ENCODE assay signal across 16 mouse cellular contexts in the genomic region with DNA sequence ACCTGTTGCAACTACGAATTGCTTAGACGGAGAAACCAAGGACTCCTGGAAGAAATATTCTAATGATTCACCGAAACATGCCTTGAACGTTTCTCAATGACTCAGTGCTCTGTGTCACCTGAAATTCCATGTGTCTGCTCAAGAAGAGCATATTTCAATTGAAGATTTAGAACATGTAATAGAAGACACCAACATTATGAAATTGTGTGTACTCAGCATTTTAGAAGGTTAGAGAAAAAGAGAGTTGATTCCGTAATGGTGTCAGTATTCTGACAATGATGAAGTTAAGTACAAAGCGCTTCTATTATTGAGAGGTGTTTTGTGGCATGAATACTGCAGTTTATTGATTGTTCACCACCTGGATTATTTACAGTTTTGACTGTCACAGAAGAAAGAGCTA.
"Had no signal": no experiment of that assay in that cellular context is flagged by ENCODE, and none has a peak within 500 bp of the region (broad histone marks: within the 10 kb centered on the region; RNA-seq: fewer than 3 reads in every experiment).

No protein-coding gene starts in this region.

- DNase-seq: retina, postnatal 1 day; right cerebral cortex, adult 18-20 months; right cerebral cortex, postnatal 14 days; right cerebral cortex, postnatal 25 days; right cerebral cortex, postnatal 4 days; spleen, adult 18-20 months; thymus, adult 18-20 months; thymus, adult 2 months; thymus, postnatal 14 days; thymus, postnatal 25 days; thymus, postnatal 36 days; thymus, postnatal 4 days had no signal

- H3K27ac ChIP-seq: neural tube, embryonic 13.5 days; neural tube, embryonic 15.5 days; stomach, embryonic 15.5 days; stomach, postnatal 0 days had no signal

- H3K9ac ChIP-seq: neural tube, embryonic 13.5 days; neural tube, embryonic 15.5 days; stomach, embryonic 15.5 days had no signal

- H3K9me3 ChIP-seq: neural tube, embryonic 13.5 days; neural tube, embryonic 15.5 days; stomach, embryonic 15.5 days had no signal

- H3K27me3 ChIP-seq: neural tube, embryonic 13.5 days; neural tube, embryonic 15.5 days; stomach, embryonic 15.5 days had no signal

- H3K4me3 ChIP-seq: neural tube, embryonic 13.5 days; neural tube, embryonic 15.5 days; stomach, embryonic 15.5 days had no signal

- H3K36me3 ChIP-seq: neural tube, embryonic 13.5 days; neural tube, embryonic 15.5 days; stomach, embryonic 15.5 days had no signal

- H3K4me1 ChIP-seq: neural tube, embryonic 13.5 days; neural tube, embryonic 15.5 days; stomach, embryonic 15.5 days had no signal

- H3K4me2 ChIP-seq: neural tube, embryonic 13.5 days; neural tube, embryonic 15.5 days; stomach, embryonic 15.5 days had no signal
